Mouse (Mus musculus) megakaryocyte, embryonic 14.5 days (primary cell): ENCODE results near the gene Mroh2a. TPM values are rescaled to one million over a fixed set of nuclear protein-coding genes. Genes with fewer than 3 reads are reported as not detected.

ENCODE experiments used
- H3K27me3 ChIP-seq: replicated peaks from 2 replicates; pipeline ENCODE3; 2012; ENCODE audit warnings: inconsistent platforms
- H3K36me3 ChIP-seq: replicated peaks from 2 replicates; pipeline ENCODE3; 2012; ENCODE audit warnings: low read length, inconsistent platforms, mixed read lengths
- H3K4me1 ChIP-seq: 2 replicates; pipeline ENCODE4 v1.6.1; 2012; ENCODE audit warnings: inconsistent platforms
- H3K4me3 ChIP-seq: replicated peaks from 2 replicates; pipeline ENCODE3; 2012; ENCODE audit warnings: moderate library complexity, mild to moderate bottlenecking, inconsistent platforms
- H3K9me3 ChIP-seq: 2 replicates; pipeline ENCODE4 v1.6.1; 2012; ENCODE audit warnings: inconsistent platforms
- FLI1 ChIP-seq: IDR thresholded peaks from 2 replicates; pipeline ENCODE4 v1.6.1; 2012; ENCODE audit warnings: low read length, inconsistent platforms, mixed read lengths
- GATA1 ChIP-seq: IDR thresholded peaks from 3 replicates; pipeline ENCODE4 v1.6.1; 2012; ENCODE audit warnings: mixed read lengths, low read length, inconsistent platforms, borderline replicate concordance
- polyA plus RNA-seq: library from polyadenylated mRNA; stranded (reverse); fragments of >175 nt; gene quantifications from 2 replicates; pipeline ENCODE4 v1.2.3, GENCODE M21; 2012; ENCODE audit warnings: low replicate concordance; ENCODE audit not compliant: insufficient read depth

Mroh2a gene
- polyA plus RNA-seq, 1 experiment: not detected

DNA sequence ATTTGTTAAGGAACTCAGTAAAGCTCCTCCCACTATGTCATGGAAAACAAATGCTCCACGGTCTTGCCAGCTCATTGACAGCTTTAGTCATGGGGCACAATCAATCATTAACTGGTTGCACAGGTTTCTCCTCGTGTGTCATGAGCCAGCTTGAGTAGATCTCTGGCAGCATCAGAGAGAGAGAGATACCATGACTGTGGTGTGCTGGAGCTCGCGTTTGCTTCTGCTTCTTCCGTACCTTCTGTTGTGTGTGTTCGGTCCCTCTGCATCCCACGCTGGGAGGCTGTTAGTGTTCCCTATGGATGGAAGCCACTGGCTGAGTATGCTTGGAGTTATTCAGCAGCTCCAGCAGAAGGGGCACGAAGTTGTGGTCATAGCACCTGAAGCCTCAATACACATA, 15.0 kb upstream of the Mroh2a start, which contains the start of gene Ugt1a1:
Gene Ugt1a1 (plus strand): TSS at position 148 of the 400 bp plus-strand sequence.
- Histone ChIP-seq H3K36me3 (no peaks in the 10 kb centered on the region), H3K4me1 (peaks cover 4% of the 10 kb centered on the region; the same call in 1 of the 2 replicates), H3K27me3 (no peaks in the 10 kb centered on the region), H3K4me3 (peak within 1 kb of the TSS; percentile 1), H3K9me3 (peaks cover 32% of the 10 kb centered on the region)
- TF ChIP-seq FLI1 (no peak), GATA1 (no peak)

DNA sequence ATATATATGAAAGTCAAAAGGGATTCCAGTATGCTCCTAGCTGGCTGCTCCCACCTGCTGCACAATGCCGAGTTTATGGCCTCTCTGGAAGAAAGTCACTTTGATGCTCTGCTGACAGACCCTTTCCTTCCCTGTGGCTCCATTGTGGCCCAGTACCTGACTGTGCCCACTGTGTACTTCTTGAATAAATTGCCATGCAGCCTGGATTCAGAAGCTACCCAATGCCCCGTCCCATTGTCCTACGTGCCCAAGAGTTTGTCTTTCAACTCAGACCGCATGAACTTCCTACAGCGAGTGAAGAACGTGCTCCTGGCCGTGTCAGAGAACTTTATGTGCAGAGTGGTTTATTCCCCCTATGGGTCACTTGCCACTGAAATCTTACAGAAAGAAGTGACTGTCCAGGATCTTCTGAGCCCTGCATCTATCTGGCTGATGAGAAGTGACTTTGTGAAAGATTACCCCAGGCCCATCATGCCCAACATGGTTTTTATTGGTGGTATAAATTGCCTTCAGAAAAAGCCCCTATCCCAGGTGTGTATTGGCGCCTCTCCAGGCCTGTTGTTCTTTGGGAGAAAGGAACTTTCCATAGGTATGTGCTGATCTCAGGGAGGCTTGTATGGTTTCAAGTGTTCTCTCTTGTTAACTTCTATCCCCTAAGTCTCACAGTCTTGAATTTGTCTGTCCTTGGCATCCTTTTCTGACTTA, 14.3 kb upstream of the Mroh2a start:
- Histone ChIP-seq H3K4me3 (no peak overlapping the region), H3K36me3 (no peaks in the 10 kb centered on the region), H3K4me1 (no peaks in the 10 kb centered on the region), H3K9me3 (peaks cover 38% of the 10 kb centered on the region), H3K27me3 (no peaks in the 10 kb centered on the region)
- TF ChIP-seq GATA1 (no peak), FLI1 (no peak)

DNA sequence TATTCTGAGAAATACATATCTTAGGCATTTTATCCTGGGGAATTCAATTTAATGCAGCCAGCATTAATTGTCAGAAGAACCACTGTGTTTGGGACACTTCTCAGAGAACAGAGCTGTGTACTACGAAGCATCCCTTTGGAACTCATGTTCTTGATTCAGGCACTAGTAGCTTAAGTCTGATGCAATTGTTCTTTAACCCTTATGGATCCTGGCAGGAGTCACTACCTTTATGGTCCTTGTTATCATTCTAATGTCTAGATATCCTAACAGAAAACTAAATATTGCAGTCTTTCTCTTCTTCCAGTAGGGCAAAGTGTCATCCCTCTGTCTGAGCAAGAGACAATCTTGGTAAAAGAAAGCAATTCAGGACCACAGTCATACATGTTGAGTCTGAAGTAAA, 13.7 kb upstream of the Mroh2a start:
- Histone ChIP-seq H3K4me3 (no peak overlapping the region), H3K4me1 (no peaks in the 10 kb centered on the region), H3K27me3 (no peaks in the 10 kb centered on the region), H3K36me3 (no peaks in the 10 kb centered on the region), H3K9me3 (peaks cover 40% of the 10 kb centered on the region)
- TF ChIP-seq FLI1: no peak
- no peak for TF ChIP-seq GATA1

DNA sequence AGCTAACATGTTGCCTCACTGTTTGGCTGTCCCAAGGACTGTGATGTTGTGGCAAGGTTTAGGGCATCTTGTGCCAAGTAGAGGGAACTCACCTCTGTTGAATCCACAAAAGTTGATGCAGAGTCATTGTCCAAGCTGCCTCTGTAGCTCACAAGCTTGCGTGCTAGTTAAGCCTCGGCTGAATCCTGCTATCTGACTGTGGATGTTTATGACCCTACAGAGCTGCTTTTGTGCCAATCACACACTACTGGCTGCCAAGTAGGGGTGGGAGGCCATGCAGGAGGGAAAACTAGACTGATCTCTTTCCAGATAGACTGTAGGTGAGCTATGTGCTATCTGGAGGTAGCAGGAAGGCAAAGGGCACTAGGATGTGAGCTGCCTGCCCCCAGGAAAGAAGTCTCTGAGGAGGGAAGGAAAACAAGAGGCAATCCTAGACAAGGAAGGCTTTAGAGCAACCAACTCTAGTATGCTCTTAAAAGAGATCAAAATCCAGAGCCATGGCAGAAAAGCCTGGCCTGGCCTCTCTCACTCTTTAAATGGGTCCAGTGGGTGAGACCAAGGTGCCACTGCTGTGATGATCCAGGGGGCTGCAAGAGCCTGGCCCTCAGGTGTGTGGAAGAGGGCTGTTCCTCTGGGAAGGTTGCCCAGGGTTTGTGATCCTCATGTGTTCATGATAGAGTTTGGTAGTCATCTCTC, 12.9 kb upstream of the Mroh2a start:
- 0 out of 3 replicates have a peak, but pooled peaks have one; percentile 10 for TF ChIP-seq GATA1
- no peak; the same call in 1 of the 2 replicates for TF ChIP-seq FLI1
- Histone ChIP-seq H3K4me1 (no peaks in the 10 kb centered on the region), H3K36me3 (no peaks in the 10 kb centered on the region), H3K27me3 (no peaks in the 10 kb centered on the region), H3K9me3 (peaks cover 40% of the 10 kb centered on the region), H3K4me3 (no peak overlapping the region)

DNA sequence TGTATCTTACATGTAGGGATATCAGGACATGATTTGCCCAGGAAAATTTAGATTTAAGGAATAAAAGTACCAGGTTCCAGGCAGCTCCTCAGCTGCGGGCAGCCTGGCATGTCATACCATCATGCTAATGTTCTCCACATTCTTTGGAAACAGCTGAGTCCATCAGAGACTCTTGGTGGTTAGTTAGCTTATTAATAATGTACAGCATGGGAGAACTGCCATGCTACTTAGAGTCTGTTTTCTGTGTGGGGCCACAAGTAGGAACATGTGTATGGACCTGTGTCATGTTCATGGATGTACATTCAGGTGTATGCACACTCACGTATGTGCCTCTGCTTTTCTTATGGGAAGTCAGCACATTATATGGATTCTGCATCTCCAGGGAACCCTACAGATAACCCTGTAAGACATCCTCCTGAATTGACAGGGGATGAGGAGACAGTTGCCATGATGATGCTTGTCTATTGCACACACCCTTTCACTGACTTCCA, 12.3 kb upstream of the Mroh2a start:
- Histone ChIP-seq H3K9me3 (peaks cover 40% of the 10 kb centered on the region), H3K36me3 (no peaks in the 10 kb centered on the region), H3K4me3 (no peak overlapping the region), H3K4me1 (no peaks in the 10 kb centered on the region), H3K27me3 (no peaks in the 10 kb centered on the region)
- no peak for TF ChIP-seq FLI1
- TF ChIP-seq GATA1: no peak

DNA sequence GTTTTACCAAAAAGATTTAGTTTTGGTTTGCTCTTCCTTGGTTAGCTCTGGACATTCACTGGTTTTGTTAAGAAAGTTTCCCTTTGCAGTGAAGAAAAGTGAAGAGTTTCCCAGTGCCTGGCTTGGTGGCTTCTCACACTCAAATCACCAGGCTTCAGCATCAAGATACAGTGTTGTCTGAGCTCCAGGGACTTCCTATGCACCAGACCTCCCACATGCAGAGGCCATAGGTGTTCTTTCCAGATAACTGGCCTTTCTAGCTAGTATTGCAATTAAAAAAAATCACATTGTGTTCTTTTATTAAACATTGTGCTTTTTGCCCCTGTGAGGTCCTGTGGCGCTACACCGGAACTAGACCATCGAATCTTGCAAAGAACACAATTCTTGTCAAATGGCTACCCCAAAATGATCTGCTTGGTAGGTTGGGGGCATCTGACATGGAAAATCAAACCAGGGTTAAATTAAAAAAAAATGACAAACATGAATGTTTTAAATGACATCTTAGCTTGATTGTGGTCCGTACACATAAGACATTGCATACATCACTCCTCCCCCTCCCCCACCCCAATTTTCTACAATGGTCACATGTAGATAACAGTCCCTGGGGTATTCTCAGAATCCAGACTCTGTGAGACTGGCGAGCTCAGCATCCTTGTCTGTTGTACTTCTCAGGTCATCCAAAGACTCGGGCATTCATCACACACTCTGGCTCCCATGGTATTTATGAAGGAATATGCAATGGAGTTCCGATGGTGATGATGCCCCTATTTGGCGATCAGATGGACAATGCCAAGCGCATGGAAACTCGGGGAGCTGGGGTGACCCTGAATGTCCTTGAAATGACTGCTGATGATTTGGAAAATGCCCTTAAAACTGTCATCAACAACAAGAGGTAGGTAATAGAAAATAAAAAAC, 11.1 kb upstream of the Mroh2a start:
- Histone ChIP-seq H3K27me3 (no peaks in the 10 kb centered on the region), H3K4me3 (no peak overlapping the region), H3K9me3 (peaks cover 40% of the 10 kb centered on the region), H3K4me1 (no peaks in the 10 kb centered on the region), H3K36me3 (no peaks in the 10 kb centered on the region)
- TF ChIP-seq FLI1: no peak
- TF ChIP-seq GATA1: no peak

DNA sequence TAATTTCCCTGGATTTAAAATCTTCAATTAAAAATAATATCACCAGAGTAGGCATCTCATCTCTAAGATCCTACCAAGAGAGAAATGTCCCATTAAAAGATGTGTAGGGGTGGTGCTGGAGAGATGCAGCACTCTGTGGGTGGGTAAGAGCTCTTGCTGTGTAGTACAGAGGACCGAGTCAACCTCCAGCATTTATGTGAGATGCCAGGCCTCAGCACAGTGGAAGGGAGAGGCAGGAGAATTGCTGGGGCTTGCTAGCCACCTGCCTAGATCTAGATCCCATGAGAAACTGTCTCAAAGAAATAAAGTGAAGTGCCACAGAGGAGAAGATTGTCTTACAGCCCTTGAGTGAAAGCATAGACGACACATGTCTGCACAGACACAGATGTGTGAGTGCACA, 10.2 kb upstream of the Mroh2a start:
- no peaks in the 10 kb centered on the region for H3K4me1 ChIP-seq
- H3K27me3 ChIP-seq: no peaks in the 10 kb centered on the region
- TF ChIP-seq GATA1: no peak
- TF ChIP-seq FLI1: no peak
- peaks cover 38% of the 10 kb centered on the region for H3K9me3 ChIP-seq
- no peak overlapping the region for H3K4me3 ChIP-seq
- H3K36me3 ChIP-seq: no peaks in the 10 kb centered on the region

DNA sequence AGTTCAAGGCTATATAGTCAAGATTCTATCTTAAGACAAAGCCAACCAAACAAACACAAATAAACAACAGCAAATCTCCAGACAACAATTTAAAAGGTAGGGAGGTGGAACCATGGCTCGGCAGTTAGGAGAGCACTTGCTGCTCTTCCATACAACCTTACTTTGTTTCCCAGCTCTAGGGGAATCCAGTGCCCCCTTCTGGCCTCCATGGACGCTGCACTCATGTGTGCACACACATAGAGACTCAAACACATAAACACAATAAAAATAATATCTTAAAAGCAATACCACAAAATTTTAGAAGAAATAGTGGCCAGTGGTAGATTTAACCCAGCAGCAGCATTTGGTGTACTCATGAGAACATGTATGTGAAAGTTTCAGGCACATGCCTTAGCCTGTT, 9.6 kb upstream of the Mroh2a start:
- TF ChIP-seq FLI1 (no peak), GATA1 (no peak)
- H3K4me1 ChIP-seq: no peaks in the 10 kb centered on the region
- H3K9me3 ChIP-seq: peaks cover 32% of the 10 kb centered on the region
- no peaks in the 10 kb centered on the region for H3K27me3 ChIP-seq
- H3K36me3 ChIP-seq: no peaks in the 10 kb centered on the region
- no peak overlapping the region for H3K4me3 ChIP-seq

DNA sequence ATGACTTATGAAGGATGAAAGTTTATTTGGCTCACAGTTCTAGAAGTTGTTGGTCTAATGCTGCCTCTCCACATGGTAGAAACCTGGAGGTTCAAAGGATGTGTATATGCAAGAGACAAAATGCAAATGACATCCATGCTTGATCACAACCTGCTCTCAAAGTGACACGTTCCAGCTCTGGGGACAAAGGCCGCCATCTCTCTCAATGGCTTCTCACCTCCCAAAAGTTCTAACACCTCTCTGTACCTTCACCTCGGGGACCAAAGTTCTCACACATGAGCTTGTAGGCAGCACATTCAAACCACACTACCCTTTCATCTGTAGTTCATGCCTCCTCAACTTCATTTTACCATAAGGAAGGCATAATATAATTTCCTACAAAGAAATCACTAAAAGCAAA, 9.2 kb upstream of the Mroh2a start:
- no peaks in the 10 kb centered on the region for H3K27me3 ChIP-seq
- H3K4me3 ChIP-seq: no peak overlapping the region
- peaks cover 28% of the 10 kb centered on the region for H3K9me3 ChIP-seq
- H3K4me1 ChIP-seq: no peaks in the 10 kb centered on the region
- H3K36me3 ChIP-seq: no peaks in the 10 kb centered on the region
- TF ChIP-seq FLI1: no peak
- TF ChIP-seq GATA1: no peak
